Mouse (Mus musculus) embryonic fibroblast, embryonic 13.5 days (primary cell): ENCODE measurements around the gene Cpsf4l.

Source experiments
- CTCF ChIP-seq: IDR thresholded peaks from 2 replicates; pipeline ENCODE4 v1.5.1; 2011; ENCODE audit warnings: mild to moderate bottlenecking, control low read depth, low read length, moderate library complexity, borderline replicate concordance; ENCODE audit not compliant: insufficient read depth
- POLR2A ChIP-seq: IDR thresholded peaks from 2 replicates; pipeline ENCODE4 v1.6.1; 2011; ENCODE audit warnings: low read depth, mild to moderate bottlenecking, control low read depth, low read length, moderate library complexity

DNA sequence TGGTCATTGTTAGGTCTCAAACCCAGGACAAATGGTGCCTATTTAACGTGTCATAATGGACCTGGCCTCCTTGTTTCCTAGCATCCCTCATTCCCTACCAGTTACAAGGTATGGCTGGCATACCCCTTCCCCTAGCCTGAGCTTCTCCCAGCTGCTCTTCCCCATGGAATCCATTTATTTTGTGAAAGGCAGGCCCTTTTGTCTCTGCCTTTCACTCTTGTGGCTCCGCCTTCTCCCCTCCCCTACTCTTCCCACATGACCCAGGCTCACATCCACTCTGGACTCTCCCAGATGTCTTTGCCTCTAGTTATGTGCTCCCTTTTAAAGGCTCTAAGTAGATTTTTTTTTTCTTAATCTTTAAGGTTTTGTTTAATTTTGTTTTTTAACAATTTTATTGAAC is 22.8 kb downstream of the Cpsf4l start:
- TF ChIP-seq POLR2A (no peak), CTCF (no peak)
